Mouse (Mus musculus): ENCODE measurements around the gene Cdc42bpb.

DNA sequence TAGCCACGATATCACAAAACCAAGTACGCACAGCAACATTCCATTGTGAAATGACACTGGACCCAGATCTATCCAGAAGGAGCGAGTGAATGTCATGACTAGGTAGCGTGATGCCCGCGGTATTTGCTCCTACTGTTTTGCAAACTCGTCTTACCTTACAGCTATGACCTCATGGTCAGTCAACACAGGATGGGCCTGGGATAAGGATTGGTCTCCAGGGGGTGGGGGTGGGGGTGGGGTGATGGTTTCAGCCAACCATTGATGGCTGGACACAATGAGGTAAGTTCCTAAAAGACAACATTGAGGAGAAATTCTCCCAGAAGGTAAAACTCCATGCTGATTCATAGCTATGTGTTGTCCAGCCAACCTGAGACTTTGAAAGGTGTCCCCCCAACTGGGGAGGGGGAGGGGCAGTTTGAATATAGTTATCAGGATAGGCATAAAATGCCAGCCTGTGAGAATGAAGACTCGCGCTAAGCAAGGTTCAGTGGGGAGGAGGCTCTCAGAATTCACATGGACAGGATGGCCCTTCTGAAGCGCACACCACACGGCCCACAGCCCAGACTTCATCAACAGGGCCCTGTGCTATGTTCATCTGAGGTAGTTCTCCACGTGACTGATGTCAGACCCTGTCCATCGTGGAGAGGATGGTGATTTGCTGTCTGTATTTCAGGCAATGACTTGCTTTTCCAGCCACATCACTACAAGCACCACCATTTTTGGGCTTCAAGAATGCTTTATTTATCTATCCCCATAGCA lies 8.5 kb upstream of the Cdc42bpb start:
- TF ChIP-seq POLR2A (IDR thresholded peaks at IDR 0.05; ENCODE audit: insufficient read depth, low read depth, low read length) (no peak), CTCF (IDR thresholded peaks at IDR 0.05) (no peak), EP300 (IDR thresholded peaks at IDR 0.05; ENCODE audit: insufficient read depth, low read depth, low read length) (no peak)

Measured in heart, adult 2 months (tissue).